Mouse (Mus musculus) embryonic facial prominence, embryonic 11.5 days (tissue): ENCODE results near the gene Capn2. TPM values are rescaled to one million over a fixed set of nuclear protein-coding genes. Genes with fewer than 3 reads are reported as not detected.

Source experiments
- ATAC-seq: fragments of 200-750 bp; cut with Nextera tagmentation; replicated peaks from 2 replicates; pipeline ENCODE4 v1.8.0; 2017; ENCODE audit warnings: low read depth; ENCODE audit not compliant: insufficient number of reproducible peaks, low FRiP score, low TSS enrichment
- DNase-seq: peaks from one replicate; pipeline ENCODE4 v3.0.0-alpha.2; 2015; ENCODE audit warnings: low spot score
- H3K27ac ChIP-seq: fragments of 300-500 bp; sonication (generic); replicated peaks from 2 replicates; pipeline ENCODE4 v1.5.1; 2014; ENCODE audit warnings: mild to moderate bottlenecking, low read depth, low read length, control low read depth
- H3K27me3 ChIP-seq: fragments of 300-500 bp; sonication (generic); 2 replicates; pipeline ENCODE4 v1.6.1; 2014; ENCODE audit warnings: mild to moderate bottlenecking, low read length, moderate library complexity, mixed read lengths; ENCODE audit not compliant: control insufficient read depth, insufficient read depth
- H3K36me3 ChIP-seq: fragments of 300-500 bp; sonication (generic); replicated peaks from 2 replicates; pipeline ENCODE4 v1.6.1; 2014; ENCODE audit warnings: low read depth, mild to moderate bottlenecking, low read length, moderate library complexity, mixed read lengths; ENCODE audit not compliant: control insufficient read depth, insufficient read depth
- H3K4me1 ChIP-seq: fragments of 300-500 bp; sonication (generic); 2 replicates; pipeline ENCODE4 v1.6.1; 2014; ENCODE audit warnings: low read length, mixed read lengths; ENCODE audit not compliant: control insufficient read depth, insufficient read depth
- H3K4me2 ChIP-seq: fragments of 300-500 bp; sonication (generic); 2 replicates; pipeline ENCODE4 v1.6.1; 2014; ENCODE audit warnings: low read depth, mild to moderate bottlenecking, control low read depth, low read length, moderate library complexity
- H3K4me3 ChIP-seq: fragments of 300-500 bp; sonication (generic); 2 replicates; pipeline ENCODE4 v1.5.1; 2014; ENCODE audit warnings: low read depth, low read length, control low read depth
- H3K9ac ChIP-seq: fragments of 300-500 bp; sonication (generic); replicated peaks from 2 replicates; pipeline ENCODE4 v1.6.1; 2014; ENCODE audit warnings: mild to moderate bottlenecking, control low read depth, low read length
- H3K9me3 ChIP-seq: fragments of 300-500 bp; sonication (generic); replicated peaks from 2 replicates; pipeline ENCODE4 v1.6.1; 2016; ENCODE audit warnings: mild to moderate bottlenecking, low read length, inconsistent platforms, mixed read lengths; ENCODE audit not compliant: control insufficient read depth
- WGBS: fragments of 180-500 bp; shearing (Covaris S2); extraction: QIAGEN DNeasy Blood & Tissue Kit; methylation state at CpG from one replicate; pipeline ENCODE4 v1.1.7; 2014; 5-methylcytosine and 5-hydroxymethylcytosine counted together
- polyA plus RNA-seq: library from polyadenylated mRNA; unstranded; fragments of >200 nt; fragmentation: Nextera tagmentation; extraction: Ambion mirVana; gene quantifications from 2 replicates; pipeline ENCODE4 v1.2.1, GENCODE M21; 2014

Capn2 gene
- polyA plus RNA-seq, 1 experiment from 2014 or later, result 80.8 TPM

DNA sequence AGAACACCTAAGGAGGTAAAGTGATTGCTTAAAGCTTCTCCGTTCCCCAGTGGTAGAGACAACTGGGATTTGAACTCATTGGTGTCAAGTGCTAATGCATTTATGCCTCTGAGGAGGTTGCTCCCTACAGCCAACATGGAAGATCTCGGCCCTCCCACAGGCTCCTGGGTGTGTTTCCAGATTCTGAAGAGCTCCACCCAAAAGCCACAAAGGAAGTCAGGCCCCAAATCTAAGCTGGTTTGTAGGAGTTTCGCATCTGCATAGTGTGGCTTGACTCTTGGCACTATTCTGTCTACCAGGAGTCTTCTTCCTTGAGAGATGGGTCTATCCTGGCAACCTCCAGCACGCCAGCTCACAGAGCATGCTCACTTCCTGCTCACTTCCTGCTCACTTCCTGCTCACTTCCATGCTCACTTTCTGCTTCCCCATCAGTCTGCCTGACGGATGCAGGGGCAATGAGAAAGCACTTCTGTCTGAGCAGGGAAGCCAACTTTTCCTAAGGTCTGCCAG is 4.5 kb downstream of the Capn2 start:
- Histone ChIP-seq H3K4me2 (no peak overlapping the region), H3K9ac (no peak overlapping the region), H3K27ac (no peak overlapping the region), H3K4me3 (no peak overlapping the region), H3K4me1 (no peaks in the 10 kb centered on the region), H3K27me3 (no peaks in the 10 kb centered on the region), H3K9me3 (no peaks in the 10 kb centered on the region), H3K36me3 (peaks cover 4% of the 10 kb centered on the region)
- ATAC-seq (no peak), DNase-seq (no peak)
- WGBS, result 81% methylated on average over 5 of the region's 5 CpGs

- Histone ChIP-seq H3K9me3 (no peaks in the 10 kb centered on the region), H3K4me3 (no peak overlapping the region), H3K27ac (no peak overlapping the region), H3K36me3 (peaks cover 4% of the 10 kb centered on the region), H3K4me2 (no peak overlapping the region), H3K4me1 (no peaks in the 10 kb centered on the region), H3K27me3 (no peaks in the 10 kb centered on the region), H3K9ac (no peak overlapping the region)
- 58% methylated on average over 8 of the region's 8 CpGs for WGBS
- DNase-seq, result no peak
- ATAC-seq, result no peak
Measured at GRCm38 (mm10) chr1:182511778-182512177, 5.6 kb downstream of the Capn2 start.

DNA sequence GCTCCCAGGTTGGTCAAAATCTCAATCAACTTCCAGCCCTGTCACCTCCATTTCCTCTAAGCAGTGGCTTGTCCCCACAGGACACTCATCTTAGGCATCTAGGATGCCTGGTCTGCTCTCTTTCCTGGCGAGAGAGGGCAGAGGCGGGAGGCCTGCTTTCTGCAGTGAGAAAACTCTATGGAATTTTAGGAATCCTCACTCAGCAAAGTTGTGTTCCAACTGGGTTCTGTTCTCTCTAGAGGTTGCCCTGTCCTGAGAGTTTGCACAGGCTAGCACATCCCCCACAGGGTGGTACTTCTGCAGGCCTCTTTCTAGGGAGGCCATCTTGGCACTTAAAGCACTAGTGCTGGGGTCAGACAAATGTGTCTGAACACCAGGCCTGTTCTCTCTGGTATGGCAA is 6.3 kb downstream of the Capn2 start:
- no peak overlapping the region for H3K4me3 ChIP-seq
- H3K4me2 ChIP-seq, result no peak overlapping the region
- peaks cover 4% of the 10 kb centered on the region for H3K36me3 ChIP-seq
- no peak overlapping the region for H3K27ac ChIP-seq
- H3K4me1 ChIP-seq, result no peaks in the 10 kb centered on the region
- ATAC-seq (no peak), DNase-seq (no peak)
- no peak overlapping the region for H3K9ac ChIP-seq
- no peaks in the 10 kb centered on the region for H3K27me3 ChIP-seq
- no peaks in the 10 kb centered on the region for H3K9me3 ChIP-seq
- WGBS, result 79% methylated on average over 2 of the region's 2 CpGs

GRCm38 (mm10) chr1:182509110-182509797 is 8.2 kb downstream of the Capn2 start:
- DNase-seq (no peak), ATAC-seq (no peak; the same call in 1 of the 2 replicates)
- H3K4me1 ChIP-seq, result peaks cover 4% of the 10 kb centered on the region
- no peaks in the 10 kb centered on the region for H3K27me3 ChIP-seq
- H3K4me2 ChIP-seq, result no peak overlapping the region
- H3K4me3 ChIP-seq, result no peak overlapping the region
- H3K9me3 ChIP-seq, result no peaks in the 10 kb centered on the region
- peaks cover 4% of the 10 kb centered on the region for H3K36me3 ChIP-seq
- H3K9ac ChIP-seq, result no peak overlapping the region; the same call in 1 of the 2 replicates
- H3K27ac ChIP-seq, result no peak overlapping the region
- WGBS, result 70% methylated on average over 10 of the region's 10 CpGs

DNA sequence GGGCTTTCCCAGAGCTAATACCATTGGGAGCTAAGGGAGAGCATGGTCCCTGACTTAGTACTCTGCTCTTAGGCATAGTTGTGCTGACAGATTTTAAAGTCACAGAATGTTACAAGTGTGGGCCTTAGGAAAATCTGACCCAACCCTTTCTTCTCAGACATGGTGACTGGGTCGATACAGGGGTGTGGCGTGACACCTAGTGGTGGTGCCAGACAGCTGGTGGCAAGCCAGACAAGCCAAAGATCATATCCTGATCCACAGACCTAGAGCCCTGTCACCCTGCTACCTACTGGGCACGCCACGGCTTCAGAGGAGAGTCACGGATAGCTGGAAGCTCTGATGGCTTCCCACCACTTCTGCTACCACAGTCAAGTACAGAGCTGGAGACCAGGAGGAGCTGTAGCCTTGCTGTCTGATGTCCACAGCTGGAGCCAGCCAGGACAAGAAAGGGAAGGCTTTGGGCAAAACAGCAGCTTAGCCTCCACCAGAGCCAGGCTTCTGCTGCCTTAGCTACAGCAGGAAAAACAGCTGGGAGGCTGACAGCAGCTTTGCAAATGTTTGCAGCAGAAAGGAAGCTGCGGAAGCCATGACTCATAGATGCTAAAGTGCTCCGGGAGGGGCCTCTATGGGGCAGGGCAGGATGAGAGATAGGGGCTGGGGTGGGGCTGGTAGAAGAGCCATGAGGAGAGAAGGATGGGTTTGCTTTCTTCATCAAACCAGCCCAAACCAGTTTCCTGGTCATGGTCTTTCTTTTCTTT is 11.0 kb downstream of the Capn2 start:
- no peaks in the 10 kb centered on the region for H3K27me3 ChIP-seq
- no peaks in the 10 kb centered on the region for H3K9me3 ChIP-seq
- no peak overlapping the region for H3K27ac ChIP-seq
- DNase-seq, result no peak
- H3K4me1 ChIP-seq, result peaks cover 5% of the 10 kb centered on the region
- H3K4me3 ChIP-seq, result no peak overlapping the region
- 64% methylated on average over 7 of the region's 7 CpGs for WGBS
- peaks cover 4% of the 10 kb centered on the region for H3K36me3 ChIP-seq
- no peak for ATAC-seq
- H3K4me2 ChIP-seq, result no peak overlapping the region
- no peak overlapping the region for H3K9ac ChIP-seq

DNA sequence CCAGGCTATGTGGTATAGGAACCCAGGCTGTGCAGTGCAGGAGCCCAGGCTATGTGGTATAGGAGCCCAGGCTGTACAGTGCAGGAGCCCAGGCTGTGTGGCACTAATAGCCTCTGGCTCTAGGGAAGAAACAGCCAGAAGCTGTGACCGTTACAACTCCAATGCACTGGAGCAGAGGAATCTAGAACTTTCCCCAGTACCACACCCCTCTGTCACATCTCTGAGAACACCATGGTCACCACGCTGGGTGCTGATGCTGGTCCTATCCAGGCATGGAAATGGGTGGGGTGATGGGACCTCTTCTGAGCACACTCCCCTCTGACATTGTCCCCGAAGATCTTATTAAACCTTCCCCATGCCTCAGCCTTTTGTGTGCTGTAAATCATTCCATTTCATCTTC is 12.1 kb downstream of the Capn2 start:
- no peaks in the 10 kb centered on the region for H3K27me3 ChIP-seq
- no peaks in the 10 kb centered on the region; the same call in none of the 2 replicates for H3K36me3 ChIP-seq
- no peak overlapping the region for H3K9ac ChIP-seq
- H3K27ac ChIP-seq, result no peak overlapping the region
- no peak overlapping the region for H3K4me2 ChIP-seq
- peaks cover 5% of the 10 kb centered on the region for H3K4me1 ChIP-seq
- 0 out of 2 replicates have a peak, but pooled peaks have one; percentile 17 for ATAC-seq
- H3K4me3 ChIP-seq, result no peak overlapping the region
- H3K9me3 ChIP-seq, result no peaks in the 10 kb centered on the region
- no peak for DNase-seq
- 90% methylated on average over 3 of the region's 3 CpGs for WGBS

DNA sequence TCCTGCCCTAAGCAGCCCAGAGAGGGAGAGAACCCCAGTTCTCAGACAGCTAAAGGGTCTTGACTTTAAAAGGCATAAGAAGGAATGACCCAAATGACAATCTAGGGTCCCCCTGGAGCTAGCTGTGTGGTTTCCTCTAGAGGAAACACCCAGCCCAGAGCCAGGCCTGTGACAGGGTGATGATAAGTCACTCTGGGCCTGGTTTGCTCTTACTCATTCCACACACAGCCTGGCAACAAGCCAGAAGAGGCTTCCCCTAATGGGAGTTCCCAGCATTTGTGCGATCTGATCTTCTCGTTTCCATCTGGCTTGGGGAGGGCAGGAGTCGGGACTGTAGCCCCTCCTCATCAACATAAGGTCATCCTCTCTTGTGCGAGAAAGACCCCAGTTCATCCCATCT is 13.2 kb downstream of the Capn2 start:
- ATAC-seq, result no peak
- no peak overlapping the region for H3K27ac ChIP-seq
- DNase-seq, result no peak
- H3K4me2 ChIP-seq, result no peak overlapping the region
- H3K4me1 ChIP-seq, result peaks cover 5% of the 10 kb centered on the region
- no peaks in the 10 kb centered on the region for H3K9me3 ChIP-seq
- H3K9ac ChIP-seq, result no peak overlapping the region
- 37% methylated on average over 4 of the region's 4 CpGs for WGBS
- no peak overlapping the region for H3K4me3 ChIP-seq
- no peaks in the 10 kb centered on the region; the same call in 1 of the 2 replicates for H3K36me3 ChIP-seq
- H3K27me3 ChIP-seq, result no peaks in the 10 kb centered on the region
